Mouse (Mus musculus): ENCODE measurements around the gene Ccdc60.
"Not testable (repeated sequence)": the region's sequence is repeated elsewhere in the genome, so short reads cannot be mapped to it uniquely, and the experiment has no call there.

The Ccdc60 gene

DNA sequence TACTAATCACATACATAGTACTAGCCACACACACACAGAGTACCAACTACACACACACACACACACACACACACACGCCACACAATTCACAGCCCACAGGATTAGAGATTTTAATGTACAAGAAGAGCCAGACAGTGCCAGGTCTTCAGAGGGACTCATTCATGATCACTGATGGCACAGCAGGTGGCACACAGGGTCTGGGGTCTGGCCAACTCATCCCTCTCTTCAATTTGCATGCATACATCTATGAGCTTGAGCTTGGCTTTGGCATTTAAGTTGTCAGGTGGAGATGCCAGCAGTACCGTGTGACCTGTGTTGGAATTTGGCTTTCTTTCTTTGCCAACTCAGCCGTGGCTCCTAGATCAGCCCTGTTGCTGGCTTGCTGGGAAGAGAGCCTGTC, 97.2 kb downstream of the Ccdc60 start:
- no peak for DNase-seq

DNA sequence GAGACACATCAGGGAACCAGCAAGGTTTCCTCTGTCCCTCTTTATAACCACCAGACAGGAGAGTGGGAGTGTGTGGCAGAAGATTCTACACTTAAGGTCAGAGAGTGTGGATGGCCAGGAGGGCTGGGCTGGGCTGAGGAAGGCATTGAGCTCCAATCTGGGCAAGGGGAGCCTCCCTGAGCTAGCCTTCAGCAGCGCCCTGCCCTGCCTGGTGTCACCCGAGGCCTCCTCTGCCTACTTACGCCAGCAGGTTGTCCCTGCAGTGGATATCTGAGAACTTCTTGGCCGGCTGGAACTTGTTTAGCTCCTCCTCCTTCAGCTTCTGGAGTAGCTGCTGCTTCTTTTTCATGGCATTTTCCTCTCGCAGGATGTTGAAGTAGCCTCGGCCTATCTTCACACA, 99.0 kb downstream of the Ccdc60 start:
- no peak for DNase-seq

DNA sequence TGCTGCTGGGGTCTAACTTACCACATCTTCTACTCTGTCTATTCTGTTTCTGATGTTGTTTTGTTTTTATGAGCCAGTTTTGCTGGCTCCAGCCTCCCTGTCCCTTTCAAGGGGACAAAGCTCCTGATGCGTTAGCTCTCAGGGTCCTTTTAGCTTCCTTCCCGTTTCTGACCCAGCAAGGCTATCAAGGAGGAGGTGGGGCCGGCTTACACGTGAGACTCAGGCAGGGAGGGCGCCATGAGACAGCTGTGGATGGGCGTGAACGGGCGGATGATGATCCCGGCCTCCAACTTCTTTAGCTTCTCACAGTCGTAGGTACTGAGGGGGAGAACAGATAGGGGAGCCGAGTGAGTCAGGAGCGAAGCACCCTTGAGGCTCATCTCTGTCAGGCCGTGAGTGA, 108.2 kb downstream of the Ccdc60 start:
- no peak for DNase-seq

DNA sequence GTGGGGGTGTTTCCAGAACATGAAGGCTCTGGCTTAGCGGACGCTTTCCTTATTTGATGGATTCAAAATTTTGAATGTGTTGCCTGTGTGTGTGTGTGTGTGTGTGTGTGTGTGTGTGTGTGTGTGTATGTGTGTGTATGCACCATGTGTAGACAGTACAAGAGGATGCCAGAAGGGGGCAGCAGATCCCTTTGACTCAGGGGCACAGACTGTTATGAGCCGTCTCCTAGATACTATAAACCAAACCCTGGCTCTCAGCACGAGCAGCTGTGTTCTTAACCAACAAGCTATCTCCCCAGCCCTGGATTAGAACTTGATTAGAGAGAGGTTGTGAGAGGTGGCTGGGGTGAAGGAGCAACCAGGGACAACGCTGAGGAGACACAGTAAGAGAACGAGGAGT, 117.1 kb downstream of the Ccdc60 start:
- DNase-seq, result no peak

DNA sequence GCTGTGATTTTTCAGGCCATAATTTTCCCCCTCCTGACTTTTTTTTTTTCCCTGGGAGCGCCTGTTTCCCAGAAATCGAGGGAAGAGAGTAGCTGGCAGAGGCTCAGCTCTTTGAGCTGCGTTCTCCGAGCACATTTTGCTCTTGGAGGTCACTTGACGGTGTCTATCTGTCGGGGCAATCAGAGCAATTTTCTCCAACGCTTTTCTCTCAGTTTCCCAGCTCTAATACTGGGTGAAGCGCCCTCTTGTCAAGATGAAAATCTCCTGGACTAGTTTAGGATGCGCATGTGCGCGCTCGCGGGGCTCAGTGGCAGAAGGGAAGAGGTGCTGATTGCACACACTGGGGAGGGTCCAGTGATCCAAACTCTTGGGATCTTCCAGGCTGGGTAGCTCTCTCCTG, 121.8 kb downstream of the Ccdc60 start:
- no peak for DNase-seq

DNA sequence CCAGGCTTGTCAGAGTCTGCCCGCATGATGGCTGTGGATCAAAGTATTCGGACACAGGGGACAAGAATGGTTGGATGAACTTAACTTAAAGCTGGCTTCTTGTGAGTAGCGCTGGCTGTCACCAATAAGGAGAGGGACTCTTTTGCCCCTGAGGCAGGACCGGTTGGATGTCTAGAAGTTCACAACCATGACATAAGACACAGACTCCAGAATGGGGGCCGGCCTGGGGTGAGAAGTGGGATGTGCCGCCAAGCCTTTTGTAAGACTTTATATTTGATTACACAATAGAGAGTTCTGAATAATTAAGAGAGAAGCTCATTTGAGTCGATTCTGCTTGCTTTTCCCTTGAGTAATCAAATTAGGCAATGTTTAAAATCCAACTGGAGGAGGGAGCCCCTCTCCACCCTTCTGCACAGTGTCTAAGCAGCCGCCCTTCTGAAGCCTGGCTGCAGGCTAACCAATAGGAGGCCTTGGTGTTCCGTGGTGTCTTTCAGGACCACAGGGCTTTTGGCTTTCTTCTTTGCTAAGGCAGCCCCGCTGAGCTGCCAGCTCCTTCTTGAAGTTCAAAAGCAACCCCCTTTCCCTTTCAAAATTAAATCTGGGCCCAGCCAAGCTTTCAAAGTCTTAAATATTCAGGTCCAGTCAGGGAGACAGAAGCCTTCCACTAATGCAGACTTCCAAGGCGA, 123.4 kb downstream of the Ccdc60 start:
- no peak for DNase-seq

DNA sequence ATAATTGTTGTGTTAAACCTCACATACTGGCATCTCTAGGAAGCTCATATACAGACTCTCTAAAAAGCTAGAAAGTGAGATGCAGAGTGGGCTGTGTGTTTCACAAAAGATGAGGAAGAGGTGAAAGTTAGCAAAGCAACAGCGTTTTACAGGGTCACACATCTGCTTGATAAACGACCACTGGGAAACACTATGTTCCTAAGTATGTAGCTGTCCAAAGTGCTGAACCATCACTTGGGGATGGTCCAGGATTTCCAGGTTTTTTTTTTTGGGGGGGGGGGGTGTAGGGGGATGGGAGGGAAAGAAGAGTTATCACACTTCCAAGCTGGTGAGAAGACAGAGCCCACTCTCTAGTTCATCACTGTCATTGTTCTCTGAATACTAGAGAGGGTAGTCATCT, 134.0 kb downstream of the Ccdc60 start:
- DNase-seq, result no peak

DNA sequence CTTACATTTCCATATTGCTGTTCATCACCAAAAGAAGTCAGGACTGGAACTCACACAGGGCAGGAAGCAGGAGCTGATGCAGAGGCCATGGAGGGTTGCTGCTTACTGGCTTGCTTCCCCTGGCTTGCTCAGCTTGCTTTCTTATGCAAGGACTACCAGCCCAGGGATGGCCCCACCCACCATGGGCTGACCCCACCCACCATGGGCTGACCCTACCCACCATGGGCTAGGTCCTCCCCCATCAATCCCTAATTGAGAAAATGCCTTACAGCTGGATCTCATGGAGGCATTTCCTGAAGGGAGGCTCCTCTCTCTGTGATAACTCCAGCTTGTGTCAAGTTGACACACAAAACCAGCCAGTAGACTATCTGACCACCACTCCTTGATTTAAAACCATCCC, 142.3 kb downstream of the Ccdc60 start:
- DNase-seq, result not testable (repeated sequence)

DNA sequence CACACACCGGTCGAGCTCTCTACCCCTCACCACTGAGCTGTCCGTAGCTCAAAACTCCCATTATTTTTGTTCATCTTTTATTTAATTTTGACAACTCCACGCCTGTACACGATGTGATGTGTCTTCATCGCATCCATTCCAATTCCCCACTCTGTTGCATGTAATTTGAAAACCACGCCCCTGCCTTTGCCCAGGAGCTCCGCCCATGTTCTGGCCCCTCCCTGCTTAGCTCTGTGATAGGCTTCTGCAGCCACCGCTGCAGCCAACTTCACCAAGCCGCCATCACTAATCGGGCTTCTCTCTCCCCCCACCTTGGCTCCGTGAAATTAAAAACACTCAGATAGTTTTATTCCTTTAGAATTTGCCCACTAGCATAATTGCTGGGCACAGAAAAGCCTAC, 144.1 kb downstream of the Ccdc60 start:
- DNase-seq, result no peak

DNA sequence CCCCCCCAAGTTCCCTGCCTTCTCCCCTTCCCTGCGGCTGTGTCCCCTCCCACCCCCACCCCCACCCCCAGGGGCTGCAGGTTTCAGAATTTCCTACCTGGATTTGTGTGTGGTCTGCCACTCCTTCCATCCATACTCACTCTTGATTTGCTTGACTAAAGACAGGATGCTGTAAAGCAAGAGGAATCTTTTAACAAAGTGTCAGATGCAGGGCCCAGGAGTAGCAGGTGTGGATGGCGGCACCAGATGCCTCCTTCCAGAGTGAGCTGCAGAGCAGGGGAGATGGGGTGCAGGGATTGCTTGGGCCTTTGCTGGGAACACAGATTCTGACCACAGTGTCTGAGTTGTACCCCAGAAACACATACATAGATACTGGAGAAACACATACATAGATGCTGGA, 148.1 kb downstream of the Ccdc60 start:
- DNase-seq, result no peak

DNA sequence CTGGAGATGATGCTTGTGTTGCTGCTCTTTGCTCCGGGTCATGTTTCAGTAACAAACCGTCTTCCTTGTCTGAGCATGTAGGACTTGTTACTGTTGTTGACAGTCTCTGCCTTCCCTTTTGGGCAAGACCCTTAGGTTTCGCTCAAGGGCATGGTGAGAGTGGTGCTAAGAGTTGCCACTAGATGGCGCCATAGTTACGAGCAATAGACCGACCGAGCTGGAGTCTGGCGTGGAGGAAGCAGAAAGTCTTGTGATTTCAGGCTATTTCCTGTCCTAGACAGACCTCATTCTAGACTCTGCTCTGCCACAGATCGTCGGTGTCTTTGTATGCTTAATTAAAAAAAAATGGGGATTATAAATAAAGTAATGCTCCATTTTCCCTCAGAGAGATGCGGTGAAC, 165.4 kb downstream of the Ccdc60 start:
- DNase-seq, result peak; percentile 66 to 83

DNA sequence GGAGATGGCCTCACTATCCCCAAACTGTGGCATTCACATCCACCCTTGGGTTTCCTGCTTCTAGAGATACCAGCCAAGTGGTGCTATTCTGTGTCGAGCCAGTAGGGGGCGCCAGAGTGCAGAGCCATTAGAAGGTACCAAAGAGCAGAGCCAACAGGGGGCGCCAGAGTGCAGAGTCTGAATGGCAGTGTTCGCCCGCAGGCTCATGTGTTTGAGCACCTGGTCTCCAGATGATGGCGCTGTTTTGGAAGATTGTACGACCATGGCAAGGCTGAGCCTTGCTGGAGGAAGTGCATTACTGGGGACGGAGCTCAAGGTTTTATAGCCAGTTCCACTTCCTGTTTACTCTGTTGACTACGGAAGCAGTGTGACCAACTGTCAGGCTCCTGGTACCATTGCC, 172.2 kb downstream of the Ccdc60 start:
- peak; percentile 13 to 67 for DNase-seq

DNA sequence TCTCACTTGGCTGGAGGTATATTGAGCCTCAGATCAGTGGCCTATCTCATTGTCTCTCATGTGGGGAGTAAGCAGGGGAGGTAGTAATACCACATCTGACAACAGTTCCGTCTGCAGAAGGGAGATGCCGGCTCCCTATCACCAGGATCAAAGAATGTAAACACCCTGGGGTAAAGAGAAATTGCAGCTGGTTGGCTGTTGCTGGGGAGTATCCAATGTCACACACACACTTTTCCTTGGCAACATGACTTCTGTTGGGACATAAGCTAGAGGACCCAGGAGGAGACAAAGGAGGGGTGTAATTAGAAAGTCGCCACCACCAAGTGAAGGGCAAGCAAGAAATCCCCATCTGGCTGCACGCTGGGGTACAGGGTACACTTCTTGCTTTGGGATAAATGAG, 172.7 kb downstream of the Ccdc60 start:
- no peak for DNase-seq

DNA sequence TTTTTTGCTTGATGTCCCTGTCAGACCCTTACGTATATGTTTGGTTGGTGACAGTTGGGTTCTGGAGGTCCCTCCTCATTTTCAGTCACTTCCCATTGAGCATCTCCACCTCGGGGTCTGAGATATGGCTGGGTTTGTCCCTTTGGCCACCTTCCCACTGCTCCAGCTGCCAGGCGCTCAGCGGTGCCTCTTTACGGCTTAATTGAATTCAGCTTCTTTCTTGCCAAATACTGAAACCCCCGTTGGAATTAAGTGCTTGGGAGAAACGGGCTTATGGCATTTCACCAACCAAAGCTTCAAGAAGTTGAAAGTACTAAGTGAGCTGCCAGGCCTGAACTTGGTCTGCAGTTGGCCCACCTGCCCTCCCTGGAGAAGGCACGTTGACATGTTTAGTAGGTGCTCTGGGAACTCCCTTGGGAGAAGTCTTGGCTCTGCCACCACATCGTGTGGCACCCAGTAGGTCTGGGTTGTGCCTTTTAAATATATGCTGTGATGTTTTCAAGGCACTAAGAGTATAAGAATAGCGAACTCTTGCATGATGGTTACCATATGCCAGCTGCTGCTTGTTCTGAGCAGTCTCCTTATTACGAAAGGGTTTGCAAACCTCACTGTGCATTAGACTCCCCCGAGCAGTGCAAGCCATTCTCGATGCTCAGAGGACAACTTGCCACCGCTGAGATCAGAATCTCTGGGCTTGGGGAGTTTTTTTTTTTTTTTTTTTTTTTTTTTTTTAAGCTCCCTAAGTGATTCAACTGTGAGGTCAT, 173.5 kb downstream of the Ccdc60 start:
- no peak for DNase-seq

DNA sequence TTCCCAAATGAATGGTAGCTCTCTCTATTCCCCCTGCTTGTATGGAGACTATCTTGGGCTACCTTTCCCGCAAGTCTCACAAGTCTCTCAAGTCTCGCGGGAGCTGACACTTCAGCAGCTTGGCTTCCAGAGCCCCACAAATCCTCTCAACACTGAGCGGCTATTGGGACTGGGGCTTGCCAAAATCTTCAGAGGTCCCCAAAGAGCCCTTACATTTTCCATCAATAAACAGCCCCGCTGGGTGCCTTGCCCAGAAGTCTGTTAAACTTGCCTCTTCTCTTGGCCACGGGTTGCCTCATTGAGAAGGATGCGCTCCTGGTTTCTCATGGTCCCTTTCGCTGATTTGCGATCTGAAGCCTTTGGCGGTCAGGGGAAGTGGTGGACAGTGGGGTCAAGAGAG, 180.1 kb downstream of the Ccdc60 start:
- DNase-seq, result no peak

DNA sequence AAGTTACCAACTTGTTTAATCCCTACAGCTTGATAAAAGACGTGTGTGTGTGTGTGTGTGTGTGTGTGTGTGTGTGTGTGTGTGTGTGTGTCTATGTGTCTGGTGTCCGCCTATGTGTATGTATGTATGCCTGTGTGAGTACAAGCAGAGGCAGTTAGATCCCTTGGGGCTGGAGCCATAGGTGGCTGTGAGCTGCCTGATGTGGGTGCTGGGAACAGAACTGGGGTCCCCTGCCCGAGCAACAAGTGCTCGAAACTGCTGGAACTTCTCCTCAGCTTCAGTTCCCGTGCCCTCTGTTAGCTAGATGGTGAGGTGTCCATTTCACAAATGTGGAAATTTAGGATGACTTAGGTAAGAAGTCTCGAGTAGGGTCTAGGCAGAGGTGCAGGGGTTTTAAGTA, 204.6 kb downstream of the Ccdc60 start:
- DNase-seq, result no peak

DNA sequence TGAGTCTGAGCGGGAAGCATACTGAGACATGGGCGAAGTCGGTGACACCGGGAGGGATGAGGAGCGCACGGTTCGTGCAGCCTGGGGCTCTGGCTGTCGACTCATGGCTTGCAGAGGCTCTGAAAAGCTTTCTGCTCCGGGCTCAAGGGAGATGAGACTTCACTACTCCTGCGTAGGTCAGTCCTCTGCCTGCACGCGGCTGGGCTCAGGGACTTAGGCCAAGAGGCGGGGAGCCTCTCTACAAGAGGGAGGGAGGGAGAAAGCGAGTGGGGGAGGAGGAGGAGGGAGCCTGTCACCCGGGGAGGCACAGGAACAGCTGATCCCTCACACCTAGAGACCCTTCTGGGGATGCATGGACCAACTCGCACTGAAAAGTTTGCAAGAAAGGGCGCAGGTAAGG, 205.7 kb downstream of the Ccdc60 start, which contains the start of gene Tmem233:
Gene Tmem233, minus strand, starts transcription at position 164 of the 400 bp plus-strand sequence.
- DNase-seq, result peak in 1 of 2 experiments; percentile 18

DNA sequence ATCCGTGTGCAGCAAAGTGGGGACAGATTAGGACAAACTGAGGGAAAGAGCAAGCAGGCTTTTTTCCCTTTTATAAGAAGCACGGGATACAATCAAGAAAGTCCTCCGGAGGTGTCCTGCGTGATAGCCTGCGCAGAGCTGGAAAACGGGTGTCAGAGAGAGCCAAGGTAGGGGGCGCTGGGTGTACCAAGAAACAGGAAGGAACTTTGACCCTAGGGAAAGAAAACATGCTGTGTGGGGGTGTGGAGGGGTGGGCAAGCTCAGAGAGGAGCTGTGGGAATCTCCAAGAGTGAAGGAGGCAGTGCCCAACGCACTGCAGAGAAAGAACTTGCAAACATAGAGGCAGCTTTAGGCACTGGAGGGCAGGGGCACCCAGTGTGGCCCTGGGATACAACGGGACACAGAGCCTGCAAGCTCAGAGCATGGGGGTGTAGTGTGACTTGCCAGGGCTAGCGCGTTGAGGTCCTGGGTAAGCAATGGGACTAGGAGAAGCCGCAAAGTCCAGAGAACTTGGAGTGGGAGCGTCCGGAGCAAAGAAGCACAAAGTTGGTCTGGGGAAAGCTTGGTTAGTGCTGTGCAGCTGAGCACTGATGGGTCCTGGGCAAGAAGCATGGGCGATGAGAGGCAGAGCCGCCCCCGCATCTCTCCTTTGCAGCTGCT, 206.4 kb downstream of the Ccdc60 start:
- DNase-seq, result no peak

DNA sequence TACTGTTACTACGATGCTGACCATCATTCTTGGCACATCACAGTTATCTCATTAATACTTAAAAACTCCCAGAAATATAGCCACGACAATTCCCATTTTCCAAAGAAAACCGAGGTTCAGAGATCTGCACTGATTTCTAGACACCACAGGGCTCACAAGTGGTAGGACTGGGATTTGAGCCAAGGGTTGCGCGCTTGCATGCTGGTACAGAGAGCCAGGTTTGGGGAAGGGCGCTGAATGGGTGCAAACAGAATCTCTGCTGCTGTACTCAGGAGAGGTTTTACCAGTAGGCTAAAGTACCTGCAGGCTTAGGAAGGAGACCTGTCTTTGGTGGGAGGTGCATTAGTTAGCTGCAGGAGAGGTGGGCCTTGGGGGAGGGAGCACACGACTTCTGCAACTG, 207.2 kb downstream of the Ccdc60 start:
- DNase-seq, result no peak

DNA sequence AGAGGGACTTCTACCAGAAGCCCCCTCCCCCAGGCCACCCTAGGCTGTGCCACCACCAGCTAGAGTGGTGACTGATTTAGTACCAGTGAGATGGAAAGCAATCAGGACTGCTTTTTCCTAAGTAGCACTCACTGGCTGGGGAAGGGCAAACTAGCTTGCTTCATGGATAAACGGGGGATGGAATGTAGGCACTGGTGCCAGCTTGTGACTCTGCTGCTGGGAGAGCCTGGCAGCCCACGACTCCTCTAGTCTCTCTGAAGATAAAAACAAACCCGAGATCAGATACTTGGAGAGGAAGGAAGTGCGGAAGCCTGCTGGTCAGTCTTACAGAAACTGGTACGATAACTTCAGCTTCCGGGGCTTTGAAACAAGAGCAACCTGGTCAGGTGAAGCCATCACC, 208.0 kb downstream of the Ccdc60 start:
- DNase-seq, result no peak
